Mouse (Mus musculus) kidney, adult 2 months (tissue): ENCODE measurements around the gene Ass1. TPM values are rescaled to one million over a fixed set of nuclear protein-coding genes. Genes with fewer than 3 reads are reported as not detected.
"Not testable (repeated sequence)": the region's sequence is repeated elsewhere in the genome, so short reads cannot be mapped to it uniquely, and the experiment has no call there.

Source experiments
- DNase-seq: peaks from one replicate; pipeline ENCODE4 v3.0.0; 2021
- H3K27ac ChIP-seq: fragments of 200-500 bp; 2 replicates; pipeline ENCODE4 v1.5.1; 2012; ENCODE audit warnings: low read depth, low read length, control low read depth, inconsistent platforms; ENCODE audit not compliant: insufficient read depth
- H3K27me3 ChIP-seq: fragments of 200-500 bp; replicated peaks from 2 replicates; pipeline ENCODE4 v1.6.1; 2012; ENCODE audit warnings: mild to moderate bottlenecking, moderate library complexity, low read length, inconsistent platforms; ENCODE audit not compliant: control insufficient read depth, insufficient read depth
- H3K36me3 ChIP-seq: fragments of 200-500 bp; 2 replicates; pipeline ENCODE4 v1.6.1; 2012; ENCODE audit warnings: mild to moderate bottlenecking, moderate library complexity, low read length, inconsistent platforms; ENCODE audit not compliant: control insufficient read depth, insufficient read depth
- H3K4me1 ChIP-seq: fragments of 200-500 bp; 2 replicates; pipeline ENCODE4 v1.6.1; 2011; ENCODE audit warnings: low read length; ENCODE audit not compliant: control insufficient read depth, insufficient read depth
- H3K4me3 ChIP-seq: fragments of 200-500 bp; 2 replicates; pipeline ENCODE4 v1.5.1; 2011; ENCODE audit warnings: mild to moderate bottlenecking, low read depth, low read length, control low read depth; ENCODE audit not compliant: insufficient read depth
- CTCF ChIP-seq: fragments of 200-500 bp; conservative IDR thresholded peaks from 2 replicates; pipeline ENCODE4 v1.5.1; 2011; ENCODE audit warnings: low read depth, mild to moderate bottlenecking, control low read depth, low read length, moderate library complexity, mixed read lengths; ENCODE audit not compliant: insufficient read depth, insufficient read length
- POLR2A ChIP-seq: fragments of 200-500 bp; IDR thresholded peaks from one replicate; pipeline ENCODE4 v1.6.1; 2011; ENCODE audit warnings: low read depth, low read length, control low read depth
- WGBS: fragments of 180-500 bp; shearing (Covaris S2); methylation state at CpG from one replicate; pipeline ENCODE4 v1.1.7; 2018; 5-methylcytosine and 5-hydroxymethylcytosine counted together
- polyA plus RNA-seq: library from polyadenylated mRNA; depleted of rRNA; stranded (reverse); fragments of >200 nt; gene quantifications from 2 replicates; pipeline ENCODE4 v1.2.3, GENCODE M21; 2012; rRNA removed

Gene Ass1
- polyA plus RNA-seq, 1 experiment: 2,656 TPM

GRCm38 (mm10) chr2:31550503-31550902 lies 80.5 kb downstream of the Ass1 start:
- H3K4me1 ChIP-seq: no peaks in the 10 kb centered on the region
- no peak for DNase-seq
- TF ChIP-seq POLR2A (no peak), CTCF (no peak)
- no peaks in the 10 kb centered on the region for H3K36me3 ChIP-seq
- no peaks in the 10 kb centered on the region for H3K27me3 ChIP-seq
- 81% methylated on average over 3 of the region's 3 CpGs for WGBS
- H3K27ac ChIP-seq: no peak overlapping the region
- no peak overlapping the region for H3K4me3 ChIP-seq

GRCm38 (mm10) chr2:31551351-31551750 lies 81.3 kb downstream of the Ass1 start:
- not testable (repeated sequence) for H3K27me3 ChIP-seq, H3K27ac ChIP-seq, H3K4me1 ChIP-seq, DNase-seq, H3K36me3 ChIP-seq, H3K4me3 ChIP-seq
- 92% methylated on average over 3 of the region's 3 CpGs for WGBS

- TF ChIP-seq CTCF: no peak
- TF ChIP-seq POLR2A: no peak
- 87% methylated on average over 10 of the region's 10 CpGs for WGBS
Measured at GRCm38 (mm10) chr2:31551971-31552370, 82.0 kb downstream of the Ass1 start.

GRCm38 (mm10) chr2:31554619-31555018 lies 84.6 kb downstream of the Ass1 start:
- no peak overlapping the region for H3K4me3 ChIP-seq
- WGBS: 80% methylated on average over 5 of the region's 5 CpGs
- TF ChIP-seq CTCF (peak; percentile 32; the same call in 1 of the 2 replicates), POLR2A (no peak)

More at GRCm38 (mm10) chr2:31551971-31552370, 82.0 kb downstream of the Ass1 start:
- Histone ChIP-seq H3K4me1 (no peaks in the 10 kb centered on the region), H3K27ac (no peak overlapping the region), H3K27me3 (no peaks in the 10 kb centered on the region), H3K36me3 (no peaks in the 10 kb centered on the region), H3K4me3 (no peak overlapping the region)
- DNase-seq: no peak

More at GRCm38 (mm10) chr2:31554619-31555018, 84.6 kb downstream of the Ass1 start:
- Histone ChIP-seq H3K27ac (no peak overlapping the region), H3K36me3 (no peaks in the 10 kb centered on the region), H3K4me1 (no peaks in the 10 kb centered on the region), H3K27me3 (no peaks in the 10 kb centered on the region)
- DNase-seq: no peak

Other genes starting within 250 kb of the Ass1 start
- 3.5 and 3.9 TPM in 2 replicates for gene Ncs1, start 224.4 kb upstream of the Ass1 start, polyA plus RNA-seq
- gene Hmcn2, start 155.8 kb upstream of the Ass1 start, polyA plus RNA-seq: 14.3 and 16.4 TPM in 2 replicates
- gene Fubp3, start 102.4 kb downstream of the Ass1 start, polyA plus RNA-seq: 23.6 and 34.7 TPM in 2 replicates
- not detected in 2 replicates for gene Prdm12, start 169.8 kb downstream of the Ass1 start, polyA plus RNA-seq
- gene Exosc2, start 200.5 kb downstream of the Ass1 start, polyA plus RNA-seq: 9.8 and 11.4 TPM in 2 replicates
- 30.5 and 38.6 TPM in 2 replicates for gene Abl1, start 218.2 kb downstream of the Ass1 start, polyA plus RNA-seq